Mouse (Mus musculus): ENCODE results near the gene Magi2.

Gene Magi2

DNA sequence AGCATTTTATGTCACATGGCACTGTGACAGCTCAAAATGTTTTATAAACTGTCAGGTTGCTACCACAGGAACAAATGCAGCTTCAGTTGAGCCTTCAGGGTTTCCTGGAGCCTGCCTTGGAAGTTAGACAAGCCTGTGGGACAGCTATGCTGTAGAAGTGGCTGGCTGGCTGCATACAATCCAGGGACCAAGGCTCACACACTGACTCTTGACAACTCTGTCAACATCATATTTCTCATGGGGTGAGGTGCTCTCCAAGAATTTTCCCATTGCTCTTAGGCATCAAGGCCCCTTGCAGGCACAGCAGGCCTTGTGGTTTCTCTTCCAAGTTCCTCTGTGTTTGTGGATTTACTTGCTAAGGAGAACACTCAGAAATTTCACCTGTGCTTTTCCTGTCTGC, 1107.7 kb downstream of the Magi2 start:
- in situ Hi-C loops (cut with MboI, MseI): no loop called here

DNA sequence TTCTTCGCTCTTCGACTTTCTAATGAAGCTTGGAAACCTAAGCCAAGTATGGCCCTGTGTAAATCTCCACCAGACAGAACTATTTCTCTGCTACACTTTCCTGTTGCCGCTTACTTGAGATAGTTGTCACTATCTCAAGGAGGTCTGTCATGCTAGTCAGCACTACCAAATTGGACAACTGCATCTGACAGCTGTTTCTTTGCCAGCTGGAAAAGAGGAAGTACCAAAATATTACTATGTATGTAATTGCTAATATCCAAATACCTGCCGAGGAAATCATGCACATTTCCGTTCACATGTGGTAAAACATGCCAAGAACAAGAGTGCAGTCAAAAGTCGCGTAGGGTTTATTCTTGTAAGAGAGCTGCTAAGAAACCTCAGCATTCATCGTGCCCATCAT, 1126.1 kb downstream of the Magi2 start:
- in situ Hi-C loops (cut with MboI, MseI): no loop called here

DNA sequence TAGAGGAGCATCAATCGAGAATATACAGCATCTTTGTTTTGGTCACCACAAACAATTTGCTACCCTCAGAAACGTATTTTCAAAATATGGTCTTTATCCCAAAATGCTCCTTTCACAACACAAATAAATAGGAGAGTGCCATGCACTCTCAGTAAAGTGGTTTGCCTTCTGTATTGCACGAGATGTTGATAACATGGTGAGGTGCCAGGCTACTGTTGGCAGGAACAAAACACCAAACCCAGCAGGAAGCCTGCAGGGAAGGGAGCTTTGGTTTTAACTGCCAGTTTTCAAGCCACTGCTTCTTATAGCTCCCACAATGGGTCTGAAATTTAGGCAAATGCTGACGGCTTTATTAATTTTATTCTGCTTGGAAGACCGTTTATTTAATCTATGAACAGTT, 1131.6 kb downstream of the Magi2 start:
- in situ Hi-C loops (cut with MboI, MseI): no loop called here

DNA sequence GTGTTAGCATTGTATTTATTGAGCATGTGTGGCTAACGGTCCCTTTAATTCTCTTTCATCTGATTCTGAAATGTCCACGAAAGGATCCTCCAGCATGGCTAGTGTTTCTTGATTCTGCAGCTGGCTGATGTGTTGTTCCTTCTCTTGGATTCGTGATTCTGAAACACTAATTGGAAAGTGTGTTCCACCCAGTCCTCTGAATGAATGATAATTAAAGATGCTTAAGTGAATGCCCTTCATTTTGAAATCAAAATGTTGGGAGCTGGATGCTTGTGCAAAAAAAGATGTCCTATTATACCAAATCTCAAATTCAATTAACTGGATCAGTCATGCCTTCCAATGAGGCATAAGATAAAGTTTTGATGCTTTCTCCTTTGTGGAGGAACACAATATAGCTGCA, 1132.2 kb downstream of the Magi2 start:
- in situ Hi-C loops (cut with MboI, MseI): no loop called here

DNA sequence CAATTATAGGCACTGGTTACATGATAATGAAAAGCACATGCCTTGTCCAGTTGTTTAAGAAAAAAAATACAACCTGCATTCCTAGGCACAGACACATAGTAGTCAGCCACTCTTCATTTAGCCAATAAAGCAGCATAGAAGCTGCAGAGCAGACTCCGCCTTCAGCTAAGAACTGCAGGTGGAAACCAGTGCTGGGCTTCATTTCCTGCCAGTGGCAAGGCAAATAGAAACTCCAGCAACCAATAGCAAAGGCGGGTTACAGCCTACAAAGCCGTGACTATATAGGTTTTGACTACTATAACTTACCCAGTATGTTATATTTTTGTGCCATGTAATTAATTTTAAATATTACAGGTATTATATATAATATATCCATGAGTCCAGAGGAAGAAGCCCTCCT, 1135.3 kb downstream of the Magi2 start:
- in situ Hi-C loops (cut with MboI, MseI): no loop called here

DNA sequence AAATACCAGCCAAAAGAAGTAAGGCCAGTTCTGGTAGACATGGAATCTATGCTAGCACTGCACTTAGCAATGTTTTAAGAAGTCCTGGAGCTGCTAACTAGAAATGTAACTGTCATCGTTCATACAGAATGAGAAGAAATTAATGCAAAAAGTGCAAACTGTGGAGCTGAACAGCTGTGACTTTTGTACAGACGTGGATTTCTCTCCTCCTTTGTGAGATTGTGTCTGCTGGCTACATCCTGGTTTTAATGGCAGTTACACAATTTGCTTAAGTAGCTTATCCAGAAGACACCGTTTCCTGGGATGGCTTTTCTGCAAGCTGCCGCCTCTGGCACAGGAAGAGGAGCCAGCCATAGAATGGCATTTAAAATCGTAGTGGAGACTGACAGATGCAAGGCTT, 1136.4 kb downstream of the Magi2 start:
- in situ Hi-C loops (cut with MboI, MseI): no loop called here

DNA sequence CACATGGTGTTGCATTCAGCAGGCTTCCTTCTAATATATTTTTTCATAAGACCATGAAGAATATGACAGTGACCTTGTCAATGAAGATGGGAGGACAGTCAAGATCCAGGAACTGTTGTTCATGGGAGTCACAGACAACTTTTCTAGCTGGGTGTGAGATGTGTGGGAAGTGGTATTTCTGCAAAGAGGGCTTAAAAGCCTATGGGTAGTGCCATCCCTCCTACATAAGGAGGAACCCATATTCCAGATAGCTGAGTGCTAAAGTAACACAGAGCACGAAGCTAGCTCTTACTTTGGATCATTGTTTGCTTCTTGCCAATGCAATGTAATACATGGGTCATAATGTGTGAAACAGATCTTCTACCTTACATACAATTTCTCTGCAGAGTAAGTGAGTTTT, 1146.8 kb downstream of the Magi2 start:
- in situ Hi-C loops (cut with MboI, MseI): no loop called here

DNA sequence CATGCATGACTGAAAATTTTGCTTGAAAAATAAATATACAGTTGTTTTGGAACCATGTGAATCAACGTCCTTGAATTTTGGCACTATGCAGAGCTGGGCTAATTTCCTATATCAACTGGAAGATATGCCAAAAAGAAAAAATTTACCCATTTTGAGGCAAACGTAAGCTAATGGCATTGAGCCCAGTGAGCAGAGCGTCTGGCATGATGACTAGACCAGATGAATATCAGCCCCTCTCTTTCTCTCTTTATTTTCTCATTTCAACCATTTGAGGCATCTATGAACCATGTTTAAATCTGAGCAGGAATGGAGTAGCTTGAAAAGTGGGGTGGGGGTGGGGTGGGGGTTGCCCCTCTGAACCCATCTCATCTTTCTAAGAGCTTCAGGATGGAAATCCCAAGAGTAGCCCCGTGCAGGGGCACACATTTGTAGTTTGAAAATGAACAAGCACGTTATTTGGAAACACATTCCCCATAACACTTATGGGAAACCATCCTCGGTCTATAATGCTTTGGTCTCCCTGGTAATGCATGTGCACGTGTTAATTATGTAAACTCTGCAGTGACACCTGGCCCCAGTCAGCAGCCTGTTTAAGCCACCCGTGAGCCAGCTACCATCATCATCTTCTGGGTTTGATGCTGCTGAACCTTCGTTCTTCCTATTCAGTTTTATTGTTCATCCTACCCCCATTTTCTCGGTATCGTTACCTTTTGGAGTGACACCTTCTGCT, 1151.4 kb downstream of the Magi2 start:
- in situ Hi-C loops (cut with MboI, MseI): no loop called here

DNA sequence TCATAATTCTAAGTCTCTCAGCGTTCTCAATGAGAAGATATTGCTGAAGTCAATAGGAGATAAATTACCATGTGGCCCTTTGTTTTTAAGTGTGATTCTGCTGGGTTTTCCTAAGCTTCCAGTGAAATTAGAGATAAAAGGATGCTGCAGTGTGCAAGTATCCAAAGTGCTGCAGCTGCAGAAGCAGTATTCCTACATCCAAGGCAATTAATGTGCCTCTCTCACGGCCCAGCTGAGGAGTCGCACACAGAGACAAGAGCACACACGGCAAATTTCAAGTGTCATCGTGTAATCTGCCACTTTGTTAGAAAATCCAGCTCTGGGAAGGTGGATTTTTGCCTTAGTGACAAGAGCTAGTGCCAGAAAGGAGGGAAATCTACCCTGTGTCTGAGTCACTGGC, 1177.7 kb downstream of the Magi2 start:
- in situ Hi-C loops (cut with MboI, MseI): no loop called here

DNA sequence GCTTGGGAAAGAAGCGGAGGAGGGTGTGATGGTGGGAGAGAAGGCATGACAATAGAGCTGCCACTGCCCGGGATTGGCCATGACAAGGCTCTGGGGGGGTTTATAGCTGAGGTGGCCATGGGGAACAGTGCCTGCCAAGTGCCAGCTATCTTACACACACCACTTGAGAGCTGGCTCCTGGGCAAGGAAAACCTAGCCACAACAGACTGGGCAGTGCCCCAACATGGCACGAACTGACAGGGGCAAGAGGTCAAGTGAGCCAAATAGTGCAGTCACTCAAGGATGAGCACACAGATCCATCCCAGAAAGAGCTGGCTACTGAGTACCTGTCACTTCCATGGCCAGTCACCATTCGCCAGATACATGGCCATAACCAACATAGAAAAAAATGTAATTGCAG, 1179.8 kb downstream of the Magi2 start:
- in situ Hi-C loops (cut with MboI, MseI): no loop called here

DNA sequence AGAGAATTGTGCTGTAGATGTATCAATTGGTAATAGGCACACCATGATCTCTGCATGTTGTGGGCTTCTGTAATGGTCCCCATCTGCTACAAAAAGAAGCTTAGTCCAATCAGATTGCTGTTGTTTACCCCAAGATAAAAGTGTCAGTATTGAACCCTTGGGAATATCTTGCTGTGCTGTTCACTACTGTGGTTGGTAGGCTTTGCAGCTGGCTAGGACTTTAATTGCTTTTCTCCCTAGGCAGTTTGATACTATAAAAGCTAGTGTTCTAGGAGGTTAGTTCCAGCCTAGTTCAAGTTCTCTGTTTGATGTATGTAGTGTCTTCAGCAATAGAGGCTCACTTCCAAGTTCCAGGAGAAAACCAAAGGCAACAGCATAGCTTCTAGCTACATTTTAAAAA, 1188.5 kb downstream of the Magi2 start:
- in situ Hi-C loops (cut with MboI, MseI): no loop called here

DNA sequence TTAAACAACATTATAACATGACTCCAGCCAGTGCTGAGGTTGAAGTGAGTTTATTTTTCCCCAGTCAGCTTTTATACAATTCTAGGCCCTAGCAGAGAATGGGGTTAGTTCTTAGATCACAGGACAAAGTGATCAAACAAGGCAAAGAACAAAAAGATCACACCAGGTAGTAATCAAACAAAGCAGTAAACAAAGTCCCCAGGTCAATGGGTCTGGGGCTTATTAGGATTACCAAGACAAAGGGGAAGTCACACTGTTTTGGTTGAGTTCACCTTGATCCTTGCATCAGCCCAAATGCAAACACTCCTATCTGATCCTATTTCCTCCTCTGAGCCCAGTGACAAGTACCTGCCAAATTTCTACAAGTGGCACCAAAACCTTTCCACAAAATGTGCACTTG, 1190.5 kb downstream of the Magi2 start:
- in situ Hi-C loops (cut with MboI, MseI): no loop called here

DNA sequence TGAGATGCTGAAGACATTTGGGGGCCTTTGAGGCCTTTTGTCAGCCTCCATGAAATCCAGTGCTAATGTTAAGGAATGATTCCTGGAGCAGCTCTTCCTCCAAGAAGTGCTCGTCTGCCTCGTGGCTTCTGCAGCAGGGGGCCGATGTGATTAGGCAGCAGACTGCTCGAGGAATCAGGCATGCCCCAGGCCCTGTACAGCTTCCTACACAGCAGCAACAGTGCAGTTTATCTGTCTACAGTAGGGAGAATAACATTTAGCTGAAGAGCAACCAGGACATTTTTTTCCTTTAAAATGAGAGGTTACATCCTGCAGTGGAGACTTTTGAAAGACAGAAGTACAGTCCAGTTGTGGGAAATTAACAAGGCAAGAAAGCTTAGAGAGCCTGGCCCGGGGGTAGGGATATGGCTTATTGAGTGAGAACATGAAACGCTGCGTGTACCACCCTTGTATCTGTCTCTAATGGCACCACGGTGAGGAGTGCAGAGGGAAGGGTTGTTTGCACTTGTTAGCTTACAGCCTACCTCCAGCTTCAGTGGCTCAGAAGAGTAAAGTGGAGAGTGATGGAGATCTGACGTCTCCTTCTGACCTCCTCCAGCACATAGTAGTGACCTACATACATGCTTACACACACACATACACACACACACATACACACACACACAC, 1205.4 kb downstream of the Magi2 start:
- in situ Hi-C loops (cut with MboI, MseI): no loop called here

DNA sequence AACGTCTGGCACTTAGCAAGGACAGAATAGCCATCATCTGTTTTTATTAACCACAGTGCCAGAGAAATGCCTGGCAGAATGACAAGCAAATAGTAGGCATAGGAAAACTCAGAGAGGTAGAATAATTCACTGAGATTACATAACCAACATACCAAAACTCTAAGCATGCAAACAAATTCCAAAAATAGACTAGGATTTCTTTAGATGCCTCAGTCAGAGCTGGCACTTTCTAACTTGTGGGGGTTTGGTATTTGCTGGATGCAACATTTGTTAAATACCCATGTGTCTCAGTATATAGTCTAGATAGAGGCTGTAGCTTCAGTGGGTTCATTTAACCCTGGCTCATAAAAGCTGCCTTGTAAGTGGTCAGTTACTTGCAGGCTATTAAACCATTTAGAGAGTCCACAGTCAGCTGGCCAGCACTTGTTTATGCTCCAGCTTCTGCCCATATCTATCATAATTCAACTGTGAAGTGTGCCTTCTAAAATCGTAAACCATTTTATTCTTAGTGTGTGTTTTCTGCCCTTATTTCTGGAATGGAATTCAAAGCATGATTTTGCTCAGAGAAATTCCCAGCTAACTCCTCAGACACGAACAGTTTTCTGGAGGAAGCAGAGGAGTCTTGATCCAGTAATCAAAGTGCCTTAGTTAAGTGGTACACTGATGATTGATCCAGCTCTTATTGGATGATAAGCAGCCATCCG, 1219.8 kb downstream of the Magi2 start:
- in situ Hi-C loops (cut with MboI, MseI): no loop called here

DNA sequence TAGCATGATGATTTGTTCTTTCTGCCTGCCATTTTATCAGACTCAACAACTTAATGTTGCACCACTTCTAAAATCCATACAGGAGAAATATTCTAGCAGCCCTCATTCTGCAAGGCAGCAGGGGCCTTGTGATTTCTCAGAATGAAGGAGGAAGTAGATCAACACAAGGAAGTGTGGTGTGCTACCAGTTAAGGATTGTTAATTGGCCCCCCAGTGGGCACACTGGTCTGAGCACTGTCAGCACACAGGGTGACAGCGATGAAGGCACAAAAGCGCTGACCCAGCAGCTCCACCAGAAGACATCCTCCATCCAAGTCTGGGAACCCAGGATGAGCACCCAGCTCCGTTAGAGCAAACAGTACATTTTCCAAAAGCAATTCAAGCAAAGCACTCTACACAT, 1229.3 kb downstream of the Magi2 start:
- in situ Hi-C loops (cut with MboI, MseI): no loop called here

DNA sequence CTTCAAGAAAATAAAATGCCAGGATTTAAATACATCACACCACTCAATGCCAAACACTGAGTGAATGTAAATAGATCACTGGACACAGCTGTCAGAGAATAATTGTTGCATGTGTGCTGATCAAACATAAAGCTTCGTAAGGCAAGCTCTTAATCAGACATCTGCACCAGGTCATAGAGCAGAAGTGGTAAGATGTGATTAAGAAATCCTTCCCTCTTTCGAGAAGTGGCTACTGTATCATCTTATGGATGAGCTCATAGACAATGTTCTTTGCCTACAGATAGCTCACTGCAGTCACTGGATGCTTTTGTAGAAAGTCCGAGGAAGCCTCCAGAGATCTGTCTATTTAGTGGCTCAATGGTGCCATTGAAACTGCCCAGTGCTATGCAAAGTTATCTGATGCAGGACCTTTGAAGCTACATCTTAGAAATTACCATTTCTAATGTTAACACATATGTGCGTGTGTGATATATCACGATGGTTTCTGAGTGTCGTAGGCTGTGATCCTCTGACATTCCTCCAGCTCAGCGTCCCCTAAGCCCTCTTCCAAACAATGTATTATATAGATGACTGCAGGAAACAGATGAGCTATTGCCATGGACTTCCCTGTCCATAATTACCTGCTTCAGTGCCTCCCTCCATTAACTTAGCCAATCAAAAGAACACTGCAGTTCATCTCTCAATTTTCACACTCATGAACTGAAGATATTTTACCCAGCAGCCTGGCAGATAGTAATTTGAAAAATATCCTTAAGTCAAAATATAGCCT, 1231.1 kb downstream of the Magi2 start:
- in situ Hi-C loops (cut with MboI, MseI): no loop called here

DNA sequence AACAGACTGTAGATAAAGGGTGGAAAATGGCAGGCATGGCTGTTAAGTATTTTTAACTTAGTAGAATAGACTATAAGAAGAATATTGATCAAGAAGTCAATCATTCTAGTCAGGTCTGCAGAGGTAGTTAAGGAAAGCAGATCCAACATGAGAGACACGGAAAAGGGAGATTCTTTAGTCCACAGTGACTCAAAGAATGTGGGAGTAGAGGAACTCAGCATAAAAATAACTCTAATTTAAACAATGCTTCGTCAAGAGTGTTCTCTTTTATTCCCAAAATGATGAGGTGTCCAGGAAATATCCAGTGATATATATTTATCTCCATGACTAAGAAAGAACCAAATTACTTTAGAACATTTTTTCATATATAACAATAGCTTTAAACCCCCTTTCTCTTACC, 1234.9 kb downstream of the Magi2 start:
- in situ Hi-C loops (cut with MboI, MseI): no loop called here

DNA sequence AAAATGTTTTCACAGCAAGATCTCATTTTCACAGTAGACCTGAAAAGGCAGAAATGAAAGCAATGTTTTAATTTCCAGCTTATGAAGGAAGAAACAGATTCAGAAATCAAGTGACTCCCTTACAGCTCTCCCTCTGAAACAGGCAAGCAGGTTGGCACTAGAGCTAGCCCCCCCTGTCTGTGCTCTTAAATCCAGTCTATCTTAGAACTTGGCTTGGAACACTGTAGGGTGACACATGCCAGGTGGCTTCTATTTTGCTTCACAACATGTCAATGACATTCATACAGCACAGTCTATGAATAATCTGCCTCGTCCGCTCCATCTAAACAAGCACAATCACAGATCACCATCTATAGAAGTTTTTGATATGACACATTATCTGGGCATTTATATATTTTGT, 1235.5 kb downstream of the Magi2 start:
- in situ Hi-C loops (cut with MboI, MseI): no loop called here

DNA sequence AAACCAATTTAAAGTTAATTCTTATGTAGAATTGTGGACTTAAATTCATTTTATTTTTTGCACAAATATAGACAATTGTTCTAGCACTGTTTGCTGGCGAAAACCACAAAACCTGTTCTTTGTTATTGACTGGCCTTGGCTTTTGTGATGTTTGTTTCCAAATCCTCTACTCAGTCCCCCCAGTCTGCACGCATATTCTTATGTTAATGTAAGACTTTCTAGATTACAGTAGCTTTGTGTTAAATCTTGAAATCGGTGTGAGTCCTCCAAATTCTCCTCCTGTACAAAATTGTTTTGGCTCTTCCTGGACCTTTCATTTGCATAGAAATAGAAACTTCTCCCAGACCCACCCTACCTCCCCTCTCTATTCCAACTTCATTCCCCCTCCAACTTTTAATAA, 1242.9 kb downstream of the Magi2 start:
- in situ Hi-C loops (cut with MboI, MseI): loop anchor here (5.0 to 10.0 kb wide), 2 partner anchors 225 to 233 kb away; no protein-coding TSS in a partner anchor

DNA sequence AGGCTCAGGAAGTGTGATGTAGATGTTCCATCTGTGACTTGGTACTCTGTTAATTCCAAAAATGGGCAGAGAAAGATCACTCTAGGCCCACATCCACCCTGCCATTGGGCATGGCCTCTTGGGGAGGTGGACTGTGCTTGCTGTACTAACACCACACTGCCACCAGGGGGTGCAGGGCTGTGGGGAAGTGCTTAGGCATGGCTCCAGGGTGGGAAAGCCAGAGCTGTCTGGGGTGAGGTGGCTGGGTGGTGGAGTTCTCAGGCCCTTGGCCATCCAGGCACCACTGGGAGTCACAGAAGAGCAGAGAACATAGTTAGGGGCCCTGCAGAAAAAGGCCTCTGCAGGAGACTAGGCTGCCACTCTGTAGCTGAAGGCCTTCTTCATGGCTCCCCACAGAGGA, 1243.6 kb downstream of the Magi2 start:
- in situ Hi-C loops (cut with MboI, MseI): loop anchor here (5.0 to 10.0 kb wide), 2 partner anchors 224 to 232 kb away; no protein-coding TSS in a partner anchor

DNA sequence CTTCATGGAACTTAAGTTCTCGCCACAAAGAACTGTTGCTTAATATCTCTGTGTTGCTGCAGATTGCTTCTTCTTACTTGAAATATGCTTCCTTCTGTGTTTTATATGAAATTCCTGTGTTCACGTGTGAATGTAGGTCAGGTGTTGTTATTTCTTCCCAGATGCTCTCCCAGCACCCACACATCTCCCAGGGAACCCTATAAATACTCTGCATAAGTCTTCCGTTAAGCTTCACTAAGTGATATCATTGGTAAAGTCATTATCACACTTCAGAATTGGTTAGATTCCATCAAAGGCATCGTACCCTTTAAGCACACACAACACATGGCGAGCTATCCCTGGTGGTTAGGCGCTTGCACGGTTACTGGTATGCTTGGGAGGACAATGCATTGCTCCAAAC, 1257.7 kb downstream of the Magi2 start:
- in situ Hi-C loops (cut with MboI, MseI): no loop called here

DNA sequence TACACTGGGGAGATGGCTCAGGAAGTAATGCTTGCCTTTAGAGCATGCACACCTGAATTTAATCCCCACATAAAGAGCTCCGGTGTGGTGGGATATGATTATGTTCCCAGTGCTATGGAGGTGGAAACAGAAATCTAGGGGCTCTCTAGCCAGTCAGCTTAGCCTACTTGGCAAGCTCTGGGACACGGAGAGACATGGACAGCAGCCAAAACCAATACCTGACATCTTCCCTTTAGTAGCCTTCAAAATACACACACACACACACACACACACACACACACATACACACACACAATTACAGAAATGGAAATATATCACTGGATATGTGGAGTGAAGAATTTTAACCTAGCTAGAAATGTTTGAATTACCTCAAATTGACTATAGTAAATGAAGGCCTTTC, 1265.1 kb downstream of the Magi2 start:
- in situ Hi-C loops (cut with MboI, MseI): no loop called here

All from T-helper 17 cell (primary cell).